19 mouse cellular contexts compared by ENCODE assay signal in genomic region chr11:63167826-63168225, GRCm38 (mm10).
"Had no signal": no experiment of that assay in that cellular context is flagged by ENCODE, and none has a peak within 500 bp of the region (broad histone marks: within the 10 kb centered on the region; RNA-seq: fewer than 3 reads in every experiment).

No protein-coding gene starts in this region.

- H3K4me3 ChIP-seq: kidney, embryonic 15.5 days; left cerebral cortex, adult 2 months; limb, embryonic 13.5 days; liver, embryonic 12.5 days; liver, embryonic 15.5 days; lung, embryonic 15.5 days; megakaryocyte, embryonic 14.5 days; midbrain, embryonic 10.5 days; midbrain, embryonic 13.5 days; myocyte had no signal

- ATAC-seq: liver, embryonic 12.5 days; midbrain, embryonic 13.5 days; midbrain, embryonic 16.5 days had no signal

- H3K9me3 ChIP-seq: kidney, embryonic 15.5 days; limb, embryonic 13.5 days; liver, embryonic 12.5 days; liver, embryonic 15.5 days; lung, embryonic 15.5 days; megakaryocyte, embryonic 14.5 days; midbrain, embryonic 10.5 days; midbrain, embryonic 13.5 days had no signal

- H3K36me3 ChIP-seq: kidney, embryonic 15.5 days; limb, embryonic 13.5 days; liver, embryonic 12.5 days; liver, embryonic 15.5 days; lung, embryonic 15.5 days; midbrain, embryonic 10.5 days; midbrain, embryonic 13.5 days had no signal

- H3K27ac ChIP-seq: left cerebral cortex, adult 2 months; limb, embryonic 13.5 days; liver, embryonic 12.5 days; liver, embryonic 15.5 days; macrophage; midbrain, embryonic 10.5 days; midbrain, embryonic 13.5 days had no signal

- DNase-seq: kidney, adult 11 months; kidney, adult 8-10 months; layer of hippocampus, postnatal 36 days; liver; lung, adult 18-20 months; thymus, adult 18-20 months; thymus, postnatal 36 days had no signal

- H3K9ac ChIP-seq: kidney, embryonic 15.5 days; limb, embryonic 13.5 days; liver, embryonic 12.5 days; liver, embryonic 15.5 days; lung, embryonic 15.5 days; midbrain, embryonic 13.5 days had no signal

- H3K4me2 ChIP-seq: liver, embryonic 12.5 days; liver, embryonic 15.5 days; midbrain, embryonic 13.5 days had no signal

- H3K4me1 ChIP-seq: liver, embryonic 12.5 days; liver, embryonic 15.5 days; megakaryocyte, embryonic 14.5 days; midbrain, embryonic 13.5 days had no signal

- H3K27me3 ChIP-seq: kidney, embryonic 15.5 days; limb, embryonic 13.5 days; liver, embryonic 12.5 days; liver, embryonic 15.5 days; lung, embryonic 15.5 days; megakaryocyte, embryonic 14.5 days; midbrain, embryonic 13.5 days had no signal
